Mouse (Mus musculus): ENCODE results near the gene Tet3.

- no peak for TF ChIP-seq CTCF (IDR thresholded peaks at IDR 0.05; ENCODE audit: low read depth)
- TF ChIP-seq EP300 (IDR thresholded peaks at IDR 0.05; ENCODE audit: low read depth): no peak
Measured at GRCm38 (mm10) chr6:83501524-83502310, 42.8 kb upstream of the Tet3 start.

All from liver, postnatal 0 days (tissue).